In genomic region chr10:117481341-117481990, GRCm38 (mm10) we compare ENCODE assay signal across 24 mouse cellular contexts.
"Had no signal": no experiment of that assay in that cellular context is flagged by ENCODE, and none has a peak within 500 bp of the region (broad histone marks: within the 10 kb centered on the region; RNA-seq: fewer than 3 reads in every experiment).

No protein-coding gene starts in this region.

- H3K4me3 ChIP-seq: gastrocnemius, adult 2 months; heart, embryonic 13.5 days; heart, embryonic 15.5 days; hindbrain, embryonic 13.5 days; hindbrain, embryonic 15.5 days; kidney, embryonic 15.5 days; layer of hippocampus, adult 2 months; left cerebral cortex, adult 2 months; limb, embryonic 13.5 days; limb, embryonic 15.5 days; liver, embryonic 12.5 days had no signal

- H3K27ac ChIP-seq: gastrocnemius, adult 2 months; heart, embryonic 13.5 days; heart, embryonic 15.5 days; hindbrain, embryonic 13.5 days; hindbrain, embryonic 15.5 days; hindbrain, postnatal 0 days; kidney, embryonic 15.5 days; kidney, postnatal 0 days; layer of hippocampus, adult 2 months; left cerebral cortex, adult 2 months; limb, embryonic 13.5 days; limb, embryonic 15.5 days; liver, embryonic 12.5 days; liver, embryonic 14.5 days had no signal

- H3K4me1 ChIP-seq: heart, embryonic 13.5 days; heart, embryonic 15.5 days; hindbrain, embryonic 15.5 days; limb, embryonic 13.5 days; limb, embryonic 15.5 days; liver, embryonic 12.5 days had no signal

- DNase-seq: gastrocnemius, adult 2 months; gastrocnemius, postnatal 10 days; gastrocnemius, postnatal 25 days; heart, postnatal 14 days; heart, postnatal 36 days; kidney, adult 11 months; kidney, adult 2 months; kidney, adult 9 months; kidney, postnatal 25 days; kidney, postnatal 4 days; left cerebral cortex, postnatal 4 days had no signal

- H3K36me3 ChIP-seq: heart, embryonic 13.5 days; heart, embryonic 15.5 days; hindbrain, embryonic 13.5 days; hindbrain, embryonic 15.5 days; kidney, embryonic 15.5 days; limb, embryonic 13.5 days; limb, embryonic 15.5 days; liver, embryonic 12.5 days had no signal

- H3K27me3 ChIP-seq: heart, embryonic 13.5 days; heart, embryonic 15.5 days; hindbrain, embryonic 13.5 days; hindbrain, embryonic 15.5 days; kidney, embryonic 15.5 days; limb, embryonic 13.5 days; limb, embryonic 15.5 days; liver, embryonic 12.5 days had no signal

- H3K9ac ChIP-seq: heart, embryonic 13.5 days; heart, embryonic 15.5 days; hindbrain, embryonic 13.5 days; hindbrain, embryonic 15.5 days; kidney, embryonic 15.5 days; limb, embryonic 13.5 days; limb, embryonic 15.5 days; liver, embryonic 12.5 days; liver, embryonic 14.5 days had no signal
